Comparison of ENCODE assay signal across 13 mouse cellular contexts in genomic region chr11:116807526-116807925, GRCm38 (mm10). TPM values are rescaled to one million over a fixed set of nuclear protein-coding genes. Genes with fewer than 3 reads are reported as not detected.
DNase-seq lines count a peak whose midpoint lies in the region; ATAC-seq and TF ChIP-seq lines count a peak whose summit lies in the region.
"Had no signal": no experiment of that assay in that cellular context is flagged by ENCODE, and none has a peak within 500 bp of the region (broad histone marks: within the 10 kb centered on the region; RNA-seq: fewer than 3 reads in every experiment).

No protein-coding gene starts in this region.

- WGBS in intestine, embryonic 14.5 days = 85% methylated on average over 3 of the region's 3 CpGs
- WGBS in intestine, postnatal 0 days = 68% methylated on average over 3 of the region's 3 CpGs
- 55% methylated on average over 3 of the region's 3 CpGs for WGBS in intestine, embryonic 15.5 days

- peak overlapping the region; percentile 59 for H3K27ac ChIP-seq in intestine, embryonic 14.5 days (ENCODE audit: low read depth)
- no peak overlapping the region for H3K27ac ChIP-seq in intestine, postnatal 0 days (ENCODE audit: low read depth, low read length)
- peak overlapping the region; percentile 71; the same call in 1 of the 2 replicates for H3K27ac ChIP-seq in intestine, embryonic 15.5 days
- H3K27ac ChIP-seq: liver, embryonic 14.5 days had no signal

- H3K27me3 ChIP-seq in intestine, embryonic 14.5 days (replicated peaks; ENCODE audit: control insufficient read depth, insufficient read depth, low read length) = no peaks in the 10 kb centered on the region
- H3K27me3 ChIP-seq in intestine, postnatal 0 days (replicated peaks; ENCODE audit: control insufficient read depth, insufficient read depth, low read length) = no peaks in the 10 kb centered on the region
- no peaks in the 10 kb centered on the region for H3K27me3 ChIP-seq in intestine, embryonic 15.5 days (replicated peaks)

- DNase-seq in cerebellum, postnatal 10 days = peak; percentile 43 to 51
- no peak for DNase-seq in cerebellum, adult 18-20 months
- no peak for DNase-seq in intestine, embryonic 14.5 days (ENCODE audit: low spot score)
- DNase-seq in Muller cell, postnatal 12 days (ENCODE audit: inconsistent ontology term) = peak; percentile 67
- DNase-seq in right cerebral cortex, postnatal 25 days = no peak
- no peak for DNase-seq in left cerebral cortex, postnatal 4 days

- 0 out of 2 replicates have a peak, but pooled peaks cover 5% of the 10 kb centered on the region for H3K36me3 ChIP-seq in intestine, embryonic 14.5 days (ENCODE audit: control insufficient read depth, insufficient read depth, low read length)
- peaks cover 18% of the 10 kb centered on the region for H3K36me3 ChIP-seq in intestine, postnatal 0 days (ENCODE audit: control insufficient read depth, insufficient read depth)
- no peaks in the 10 kb centered on the region for H3K36me3 ChIP-seq in intestine, embryonic 15.5 days

- intact Hi-C loops in left cerebral cortex, postnatal 4 days (cut with DNase I) = no loop called here

- no peak for ATAC-seq in intestine, embryonic 14.5 days (replicated peaks; ENCODE audit: low FRiP score, low TSS enrichment, low read depth)
- no peak for ATAC-seq in intestine, postnatal 0 days
- no peak for ATAC-seq in intestine, embryonic 15.5 days

- H3K9me3 ChIP-seq in intestine, embryonic 14.5 days (ENCODE audit: control insufficient read depth, low read length) = no peaks in the 10 kb centered on the region
- no peaks in the 10 kb centered on the region for H3K9me3 ChIP-seq in intestine, postnatal 0 days (ENCODE audit: control insufficient read depth)
- H3K9me3 ChIP-seq in intestine, embryonic 15.5 days = no peaks in the 10 kb centered on the region

- no peak for TF ChIP-seq CTCF in intestine, postnatal 0 days (IDR thresholded peaks at IDR 0.05; ENCODE audit: low read depth)

- H3K4me2 ChIP-seq in intestine, embryonic 14.5 days (ENCODE audit: low read length) = no peak overlapping the region
- no peak overlapping the region for H3K4me2 ChIP-seq in intestine, postnatal 0 days (replicated peaks; ENCODE audit: low read depth)
- H3K4me2 ChIP-seq in intestine, embryonic 15.5 days (replicated peaks) = no peak overlapping the region

- peaks cover 23% of the 10 kb centered on the region for H3K4me1 ChIP-seq in intestine, embryonic 14.5 days (replicated peaks; ENCODE audit: control insufficient read depth, insufficient read depth, low read length)
- no peaks in the 10 kb centered on the region for H3K4me1 ChIP-seq in intestine, postnatal 0 days (replicated peaks; ENCODE audit: control insufficient read depth, insufficient read depth, low read length)
- H3K4me1 ChIP-seq in intestine, embryonic 15.5 days (replicated peaks) = peaks cover 15% of the 10 kb centered on the region

- no peak overlapping the region for H3K9ac ChIP-seq in intestine, embryonic 14.5 days (ENCODE audit: low read length)
- H3K9ac ChIP-seq in intestine, postnatal 0 days (ENCODE audit: low read depth, low read length) = no peak overlapping the region
- H3K9ac ChIP-seq in intestine, embryonic 15.5 days = no peak overlapping the region
- H3K9ac ChIP-seq: liver, embryonic 14.5 days had no signal

- H3K4me3 ChIP-seq in intestine, embryonic 14.5 days (ENCODE audit: low read depth, low read length) = no peak overlapping the region
- H3K4me3 ChIP-seq in intestine, postnatal 0 days (ENCODE audit: low read depth, low read length) = no peak overlapping the region
- no peak overlapping the region for H3K4me3 ChIP-seq in intestine, embryonic 15.5 days (replicated peaks)
- H3K4me3 ChIP-seq: erythroblast, embryonic 14.5 days had no signal

RNA-seq across cellular contexts. Expression of gene Mxra7, which starts 20.3 kb away (rescaled TPM):
- 22.6 and 23.8 TPM in 2 replicates for polyA plus RNA-seq in intestine, embryonic 14.5 days (2014; fragmentation: Nextera tagmentation; extraction: Ambion mirVana)
- 33.6 and 39.4 TPM in 2 replicates for polyA plus RNA-seq in intestine, postnatal 0 days (2015; fragmentation: Nextera tagmentation; extraction: Ambion mirVana)
- 25.5 and 27.9 TPM in 2 replicates for polyA plus RNA-seq in intestine, embryonic 15.5 days (2015; fragmentation: Nextera tagmentation; extraction: Ambion mirVana)
- total RNA-seq in left cerebral cortex, postnatal 4 days (2021) = 10 to 100 TPM; 17.5 to 17.9 TPM
- total RNA-seq: monocyte, adult 5-6 weeks had no signal

RNA-seq across cellular contexts. Expression of gene St6galnac1, which starts 32.2 kb away (rescaled TPM):
- not detected in 2 replicates for polyA plus RNA-seq in intestine, embryonic 14.5 days (2014; fragmentation: Nextera tagmentation; extraction: Ambion mirVana)
- polyA plus RNA-seq in intestine, postnatal 0 days (2015; fragmentation: Nextera tagmentation; extraction: Ambion mirVana) = 0.12 TPM in 1 of 2 replicates, not detected in the other
- polyA plus RNA-seq in intestine, embryonic 15.5 days (2015; fragmentation: Nextera tagmentation; extraction: Ambion mirVana) = not detected in 2 replicates
- total RNA-seq in left cerebral cortex, postnatal 4 days (2021) = not detected
- total RNA-seq: adrenal gland, postnatal 14 days; granulocyte monocyte progenitor cell, adult 5-6 weeks; monocyte, adult 5-6 weeks had no signal
- polyA plus RNA-seq: erythroblast, embryonic 14.5 days; liver, embryonic 14.5 days had no signal

RNA-seq across cellular contexts. Expression of gene Mettl23, which starts 35.6 kb away (rescaled TPM):
- polyA plus RNA-seq in intestine, embryonic 14.5 days (2014; fragmentation: Nextera tagmentation; extraction: Ambion mirVana) = 70.3 and 81.4 TPM in 2 replicates
- 34.1 and 37.1 TPM in 2 replicates for polyA plus RNA-seq in intestine, postnatal 0 days (2015; fragmentation: Nextera tagmentation; extraction: Ambion mirVana)
- 62.0 and 63.7 TPM in 2 replicates for polyA plus RNA-seq in intestine, embryonic 15.5 days (2015; fragmentation: Nextera tagmentation; extraction: Ambion mirVana)
- total RNA-seq in left cerebral cortex, postnatal 4 days (2021) = 10 to 100 TPM; 26.8 to 29.4 TPM

RNA-seq across cellular contexts. Expression of gene Jmjd6, which starts 35.7 kb away (rescaled TPM):
- 82.8 and 85.3 TPM in 2 replicates for polyA plus RNA-seq in intestine, embryonic 14.5 days (2014; fragmentation: Nextera tagmentation; extraction: Ambion mirVana)
- 44.4 and 44.7 TPM in 2 replicates for polyA plus RNA-seq in intestine, postnatal 0 days (2015; fragmentation: Nextera tagmentation; extraction: Ambion mirVana)
- 81.2 and 88.5 TPM in 2 replicates for polyA plus RNA-seq in intestine, embryonic 15.5 days (2015; fragmentation: Nextera tagmentation; extraction: Ambion mirVana)
- total RNA-seq in left cerebral cortex, postnatal 4 days (2021) = 10 to 100 TPM; 35.7 to 39.9 TPM

RNA-seq across cellular contexts. Expression of gene Mfsd11, which starts 44.7 kb away (rescaled TPM):
- polyA plus RNA-seq in intestine, embryonic 14.5 days (2014; fragmentation: Nextera tagmentation; extraction: Ambion mirVana) = 29.1 and 32.6 TPM in 2 replicates
- polyA plus RNA-seq in intestine, postnatal 0 days (2015; fragmentation: Nextera tagmentation; extraction: Ambion mirVana) = 100 and 109 TPM in 2 replicates
- 39.4 and 47.3 TPM in 2 replicates for polyA plus RNA-seq in intestine, embryonic 15.5 days (2015; fragmentation: Nextera tagmentation; extraction: Ambion mirVana)
- total RNA-seq in left cerebral cortex, postnatal 4 days (2021) = 10 to 100 TPM; 55.9 to 58.5 TPM

Comparison
In these comparisons a context has a peak if more than half of its experiments do, and no peak if none do; other contexts are left out.
1. DNase-seq: peak in cerebellum, postnatal 10 days (2 of 2) and Muller cell, postnatal 12 days (single experiment); none in cerebellum, adult 18-20 months (0 of 2), intestine, embryonic 14.5 days (single experiment), right cerebral cortex, postnatal 25 days (single experiment) and left cerebral cortex, postnatal 4 days (single experiment).